Mouse (Mus musculus) cortical plate, adult 2 months (tissue): ENCODE data around the gene Gys1.

Source experiments
- CTCF ChIP-seq: fragments of 200-500 bp; IDR thresholded peaks from 2 replicates; pipeline ENCODE4 v1.5.1; 2011; ENCODE audit warnings: mild to moderate bottlenecking, control low read depth, low read length; ENCODE audit not compliant: insufficient read depth; ENCODE audit errors: extremely low read depth
- POLR2A ChIP-seq: fragments of 200-500 bp; IDR thresholded peaks from 2 replicates; pipeline ENCODE4 v1.6.1; 2011; ENCODE audit warnings: mild to moderate bottlenecking, low read length, control low read depth; ENCODE audit not compliant: insufficient read depth; ENCODE audit errors: extremely low read depth

DNA sequence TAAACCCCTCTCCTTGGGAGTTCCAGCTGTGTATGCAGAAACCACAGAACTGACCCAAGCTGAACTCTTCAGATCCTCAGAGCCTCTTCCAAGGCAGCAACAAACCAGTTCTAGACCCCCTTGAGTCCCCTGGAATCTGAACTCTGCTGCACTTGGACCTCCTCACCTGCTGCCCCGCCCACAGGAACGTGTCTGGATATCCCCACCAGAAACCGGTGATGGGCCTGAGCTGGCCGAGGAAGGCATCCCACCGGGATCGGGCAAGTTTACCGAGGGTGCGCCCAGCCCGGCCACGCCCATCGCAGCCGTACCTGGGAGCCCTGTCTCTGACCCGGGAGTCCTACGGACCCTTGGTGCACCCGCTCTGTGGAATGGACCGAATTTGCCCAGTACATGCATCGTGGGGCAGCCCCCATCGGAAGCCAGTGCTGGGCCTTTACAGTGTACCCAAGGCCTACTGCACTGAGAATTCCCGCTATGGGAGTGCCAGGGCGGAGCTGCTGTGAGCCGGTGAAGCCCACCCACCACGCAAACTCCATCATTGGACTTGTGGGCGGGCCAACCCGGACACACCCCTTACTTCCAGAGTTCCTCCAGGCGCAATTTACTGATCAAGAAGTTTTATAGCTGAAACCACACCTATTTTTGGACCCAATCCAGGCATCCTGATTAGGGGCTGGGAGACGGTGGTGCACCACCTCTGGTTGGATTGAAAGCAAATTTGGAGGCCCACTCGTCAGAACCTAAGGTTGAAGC is 14.6 kb upstream of the Gys1 start:
- TF ChIP-seq POLR2A: no peak
- no peak for TF ChIP-seq CTCF
